Mouse (Mus musculus) embryonic facial prominence, embryonic 14.5 days (tissue): Measurements from ENCODE around the gene Snip1. TPM values are rescaled to one million over a fixed set of nuclear protein-coding genes. Genes with fewer than 3 reads are reported as not detected.

Experiments
- ATAC-seq: fragments of 200-750 bp; cut with Nextera tagmentation; 2 replicates; pipeline ENCODE4 v1.8.0; 2017; ENCODE audit warnings: low read depth, moderate number of reproducible peaks, moderate TSS enrichment
- DNase-seq: peaks from one replicate; pipeline ENCODE4 v3.0.0-alpha.2; 2015; ENCODE audit warnings: low spot score
- H3K27ac ChIP-seq: fragments of 300-500 bp; sonication (generic); replicated peaks from 2 replicates; pipeline ENCODE4 v1.5.1; 2014; ENCODE audit warnings: low read depth, mild to moderate bottlenecking, low read length, moderate library complexity
- H3K27me3 ChIP-seq: fragments of 300-500 bp; sonication (generic); replicated peaks from 2 replicates; pipeline ENCODE4 v1.6.1; 2014; ENCODE audit warnings: low read length; ENCODE audit not compliant: control insufficient read depth, insufficient read depth
- H3K36me3 ChIP-seq: fragments of 300-500 bp; sonication (generic); 2 replicates; pipeline ENCODE4 v1.6.1; 2014; ENCODE audit warnings: low read length, mixed read lengths; ENCODE audit not compliant: control insufficient read depth, insufficient read depth
- H3K4me1 ChIP-seq: fragments of 300-500 bp; sonication (generic); 2 replicates; pipeline ENCODE4 v1.6.1; 2014; ENCODE audit warnings: antibody characterized with exemption, low read length; ENCODE audit not compliant: control insufficient read depth, insufficient read depth
- H3K4me2 ChIP-seq: fragments of 300-500 bp; sonication (generic); 2 replicates; pipeline ENCODE4 v1.6.1; 2014; ENCODE audit warnings: low read depth, mild to moderate bottlenecking, low read length, moderate library complexity, mixed read lengths
- H3K4me3 ChIP-seq: fragments of 300-500 bp; sonication (generic); 2 replicates; pipeline ENCODE4 v1.5.1; 2014; ENCODE audit warnings: low read depth, mild to moderate bottlenecking, low read length
- H3K9ac ChIP-seq: fragments of 300-500 bp; sonication (generic); 2 replicates; pipeline ENCODE4 v1.6.1; 2014; ENCODE audit warnings: low read depth, mild to moderate bottlenecking, low read length, moderate library complexity, mixed read lengths
- H3K9me3 ChIP-seq: fragments of 300-500 bp; sonication (generic); 2 replicates; pipeline ENCODE4 v1.6.1; 2016; ENCODE audit warnings: low read length; ENCODE audit not compliant: control insufficient read depth
- WGBS: fragments of 180-500 bp; shearing (Covaris S2); extraction: QIAGEN DNeasy Blood & Tissue Kit; methylation state at CpG from one replicate; pipeline ENCODE4 v1.1.7; 2014; 5-methylcytosine and 5-hydroxymethylcytosine counted together
- polyA plus RNA-seq: library from polyadenylated mRNA; unstranded; fragments of >200 nt; fragmentation: Nextera tagmentation; extraction: Ambion mirVana; gene quantifications from 2 replicates; pipeline ENCODE4 v1.2.1, GENCODE M21; 2014

The Snip1 gene
- polyA plus RNA-seq, 1 experiment from 2014 or later, result 26.2 TPM

DNA sequence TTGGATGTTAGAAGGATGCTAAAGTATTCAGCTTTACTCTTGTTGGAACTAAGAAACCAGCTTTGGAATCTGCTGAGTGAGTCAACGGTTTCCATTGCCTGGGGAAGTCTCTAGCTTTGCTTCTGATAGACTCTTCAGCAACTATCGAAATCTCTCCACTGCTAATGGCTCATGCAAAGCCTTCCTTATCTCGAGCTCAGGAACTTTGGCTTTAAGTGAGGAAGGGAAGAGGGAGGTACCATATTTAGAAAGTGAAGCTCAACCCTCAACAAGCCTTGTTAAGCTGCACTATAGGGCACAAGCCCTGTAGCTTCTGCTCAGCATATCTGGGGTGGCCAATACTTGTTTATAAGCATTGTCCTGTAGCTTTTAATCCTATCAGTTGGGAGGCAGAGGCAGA lies 9.2 kb upstream of the Snip1 start:
- H3K4me2 ChIP-seq, result no peak overlapping the region
- peaks cover 37% of the 10 kb centered on the region for H3K36me3 ChIP-seq
- H3K4me1 ChIP-seq, result peaks cover 11% of the 10 kb centered on the region
- WGBS, result 32% methylated on average over 3 of the region's 3 CpGs
- H3K27me3 ChIP-seq, result no peaks in the 10 kb centered on the region
- H3K4me3 ChIP-seq, result no peak overlapping the region
- H3K9ac ChIP-seq, result no peak overlapping the region
- DNase-seq (no peak), ATAC-seq (no peak)
- H3K9me3 ChIP-seq, result no peaks in the 10 kb centered on the region
- 0 out of 2 replicates have a peak overlapping the region, but pooled peaks have one; percentile 16 for H3K27ac ChIP-seq

DNA sequence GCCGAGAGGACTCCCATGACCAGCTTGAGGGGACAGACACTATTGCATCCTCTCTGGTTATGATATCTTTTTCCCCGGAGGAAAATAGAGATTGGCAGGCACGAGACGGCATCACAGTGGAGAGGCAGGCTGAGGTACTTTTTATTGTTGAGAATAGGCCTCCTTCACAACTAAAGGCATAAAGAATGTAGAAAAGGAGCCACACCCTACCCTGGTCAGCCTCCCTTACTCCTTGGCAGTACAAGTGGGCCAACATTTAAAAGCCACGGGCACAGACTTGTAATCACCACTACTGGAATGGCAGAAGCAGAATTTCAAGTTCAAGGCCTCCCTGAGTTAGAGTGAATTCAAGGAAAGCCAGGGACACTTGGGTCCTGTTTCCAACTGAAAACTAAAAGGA lies 8.4 kb upstream of the Snip1 start:
- Histone ChIP-seq H3K9ac (no peak overlapping the region; the same call in 1 of the 2 replicates), H3K4me1 (peaks cover 11% of the 10 kb centered on the region), H3K9me3 (no peaks in the 10 kb centered on the region), H3K4me3 (no peak overlapping the region), H3K36me3 (peaks cover 31% of the 10 kb centered on the region), H3K4me2 (no peak overlapping the region), H3K27me3 (no peaks in the 10 kb centered on the region), H3K27ac (no peak overlapping the region)
- no peak for DNase-seq
- 37% methylated on average over 5 of the region's 5 CpGs for WGBS
- ATAC-seq, result 0 out of 2 replicates have a peak, but pooled peaks have one; percentile 7

DNA sequence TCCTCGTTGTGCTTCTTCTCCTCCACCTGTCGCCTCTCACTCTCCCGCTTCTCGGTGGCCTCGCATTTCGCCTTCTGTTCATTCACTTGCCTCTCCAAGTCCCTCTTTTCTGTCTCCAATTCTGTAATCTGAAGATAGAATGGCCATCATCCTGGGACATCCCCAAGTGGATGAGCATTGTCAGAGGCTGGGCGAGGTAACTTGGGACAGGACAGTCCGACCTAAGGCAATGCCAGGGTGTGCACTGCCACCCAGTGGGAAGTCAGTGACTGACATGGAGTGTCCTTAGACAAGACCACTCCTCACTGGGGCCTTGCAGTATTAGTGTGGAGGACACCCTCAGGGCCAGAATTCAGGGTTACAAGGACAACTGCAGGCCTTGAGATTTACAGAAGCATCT lies 7.4 kb upstream of the Snip1 start:
- H3K4me3 ChIP-seq, result peak overlapping the region; percentile 18; the same call in 1 of the 2 replicates
- peak; percentile 88 for ATAC-seq
- H3K9ac ChIP-seq, result no peak overlapping the region

DNA sequence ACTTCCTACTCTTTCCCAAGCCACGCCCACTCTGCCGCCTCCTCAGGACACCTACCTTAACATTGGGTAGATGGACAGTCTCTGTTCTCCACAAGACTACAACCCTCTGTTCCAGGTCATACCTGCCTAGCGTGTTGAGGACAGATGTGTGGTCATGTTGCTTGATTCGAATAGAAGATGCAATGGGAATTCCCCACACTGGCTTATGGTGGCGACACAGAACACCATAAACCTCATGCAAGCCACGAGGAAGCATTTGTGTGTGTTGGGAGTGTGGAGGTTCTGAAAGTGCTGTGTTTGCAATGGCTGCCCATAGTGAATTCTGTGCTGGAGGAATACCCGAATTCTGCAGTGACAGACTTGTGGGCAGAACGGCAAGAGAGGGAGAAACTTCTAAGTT lies 2.6 kb upstream of the Snip1 start:
- no peak overlapping the region for H3K4me3 ChIP-seq
- DNase-seq (no peak), ATAC-seq (no peak)
- no peak overlapping the region for H3K27ac ChIP-seq
- no peaks in the 10 kb centered on the region for H3K27me3 ChIP-seq
- H3K4me1 ChIP-seq, result peaks cover 11% of the 10 kb centered on the region
- peaks cover 6% of the 10 kb centered on the region for H3K36me3 ChIP-seq
- H3K9ac ChIP-seq, result no peak overlapping the region
- H3K4me2 ChIP-seq, result no peak overlapping the region
- H3K9me3 ChIP-seq, result no peaks in the 10 kb centered on the region
- 71% methylated on average over 8 of the region's 8 CpGs for WGBS

More for the DNA sequence above, 7.4 kb upstream of the Snip1 start:
- Histone ChIP-seq H3K36me3 (peaks cover 21% of the 10 kb centered on the region), H3K27ac (no peak overlapping the region), H3K9me3 (no peaks in the 10 kb centered on the region), H3K4me1 (peaks cover 11% of the 10 kb centered on the region), H3K27me3 (no peaks in the 10 kb centered on the region), H3K4me2 (peak overlapping the region; percentile 48)
- DNase-seq, result peak; percentile 83
- 4% methylated on average over 8 of the region's 8 CpGs for WGBS

DNA sequence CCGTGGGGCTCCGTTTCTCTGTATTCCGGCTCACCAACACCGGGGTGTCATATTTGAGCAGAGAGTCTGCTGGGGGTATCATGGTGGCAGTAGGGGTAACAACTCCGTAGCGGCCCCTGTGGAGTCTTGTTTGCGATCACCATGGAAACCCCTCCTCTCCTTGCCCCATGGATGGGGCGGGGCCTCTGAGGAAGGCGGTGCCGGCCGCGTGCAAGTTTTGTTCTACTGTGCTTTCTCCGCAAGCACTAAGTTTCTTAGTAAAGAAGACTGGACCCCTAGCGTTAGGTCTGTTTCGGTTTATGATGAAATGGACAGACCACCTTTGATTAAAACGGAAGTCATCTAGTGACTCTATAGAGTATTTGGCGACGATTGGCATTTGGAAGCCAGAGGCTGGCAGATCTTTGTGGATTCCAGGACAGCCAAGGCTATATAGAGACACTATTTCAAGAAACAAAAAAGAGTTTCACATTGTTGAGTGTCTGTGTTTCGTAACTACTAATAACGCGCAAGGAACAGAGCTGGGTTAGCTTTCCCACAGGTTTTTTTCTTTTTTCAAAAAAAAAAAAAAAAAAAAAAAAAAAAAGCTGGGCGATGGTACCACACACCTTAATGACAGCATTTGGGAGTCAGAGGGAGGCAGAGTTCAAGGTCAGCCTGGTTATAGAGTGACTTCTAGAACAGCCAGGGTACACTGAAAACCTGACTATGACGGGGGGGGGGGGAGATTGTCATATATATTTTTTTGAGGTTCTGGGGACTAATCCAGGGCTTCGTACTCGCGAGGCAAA lies 760 bp upstream of the Snip1 start, which contains the start of gene Dnali1:
Dnali1 (minus strand) TSS at position 187 of the 791 bp plus-strand sequence.
- Histone ChIP-seq H3K4me2 (peak within 1 kb of the TSS; percentile 93), H3K9ac (peak within 1 kb of the TSS; percentile 91), H3K9me3 (no peaks in the 10 kb centered on the region), H3K4me1 (peaks cover 9% of the 10 kb centered on the region), H3K36me3 (peaks cover 25% of the 10 kb centered on the region), H3K4me3 (peak within 1 kb of the TSS; percentile 97), H3K27me3 (no peaks in the 10 kb centered on the region), H3K27ac (peak within 1 kb of the TSS; percentile 76)
- 3% methylated on average over 26 of the region's 26 CpGs for WGBS
- ATAC-seq (peak; percentile 35; the same call in 1 of the 2 replicates), DNase-seq (peak; percentile 83)

DNA sequence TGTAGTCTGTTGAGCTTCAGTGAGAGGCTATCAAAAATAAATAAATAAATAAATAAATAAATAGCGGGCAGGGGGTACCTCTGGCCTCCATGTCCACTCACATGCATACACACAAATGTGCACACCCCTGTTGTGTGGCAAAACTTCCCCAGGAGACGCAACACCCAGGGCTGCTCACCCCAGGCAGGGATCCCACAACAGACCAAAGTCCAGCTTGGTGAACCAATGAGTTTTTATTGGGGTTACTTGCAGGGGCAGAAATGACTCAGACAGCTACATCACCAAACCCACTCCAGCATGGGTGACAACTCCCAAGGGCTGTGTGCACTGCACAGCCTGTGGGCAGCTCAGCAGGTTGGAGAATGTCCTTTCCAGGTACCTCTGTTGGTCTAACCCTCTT lies 11.2 kb downstream of the Snip1 start:
- Histone ChIP-seq H3K4me2 (no peak overlapping the region), H3K27me3 (no peaks in the 10 kb centered on the region), H3K36me3 (peaks cover 34% of the 10 kb centered on the region), H3K4me1 (no peaks in the 10 kb centered on the region), H3K4me3 (no peak overlapping the region), H3K9me3 (no peaks in the 10 kb centered on the region), H3K27ac (no peak overlapping the region), H3K9ac (no peak overlapping the region)
- DNase-seq (no peak), ATAC-seq (no peak)
- 85% methylated on average over 2 of the region's 2 CpGs for WGBS

DNA sequence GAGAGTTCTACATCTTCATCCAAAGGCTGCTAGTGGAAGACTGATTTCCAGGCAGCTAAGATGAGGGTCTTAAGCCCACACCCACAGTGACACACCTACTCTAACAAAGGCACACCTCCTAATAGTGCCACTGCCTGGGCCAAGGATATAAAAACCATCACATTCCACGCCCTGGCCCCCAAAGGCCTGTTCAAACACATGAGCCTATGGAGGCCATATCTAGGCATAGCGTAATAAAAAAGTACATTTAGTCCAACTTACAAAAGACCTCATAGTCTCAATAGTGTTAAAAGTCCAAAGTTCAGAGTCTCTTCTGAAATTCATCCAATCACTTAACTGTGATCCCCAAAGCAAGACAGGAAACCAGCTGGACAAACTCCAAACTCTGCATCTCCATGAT lies 12.2 kb downstream of the Snip1 start:
- no peak overlapping the region for H3K4me2 ChIP-seq
- H3K4me1 ChIP-seq, result no peaks in the 10 kb centered on the region
- H3K27ac ChIP-seq, result no peak overlapping the region
- peaks cover 24% of the 10 kb centered on the region for H3K36me3 ChIP-seq
- H3K9ac ChIP-seq, result no peak overlapping the region
- ATAC-seq (no peak), DNase-seq (no peak)
- no peak overlapping the region for H3K4me3 ChIP-seq
- WGBS, result 80% methylated on average over 2 of the region's 2 CpGs
- no peaks in the 10 kb centered on the region for H3K27me3 ChIP-seq
- no peaks in the 10 kb centered on the region for H3K9me3 ChIP-seq

DNA sequence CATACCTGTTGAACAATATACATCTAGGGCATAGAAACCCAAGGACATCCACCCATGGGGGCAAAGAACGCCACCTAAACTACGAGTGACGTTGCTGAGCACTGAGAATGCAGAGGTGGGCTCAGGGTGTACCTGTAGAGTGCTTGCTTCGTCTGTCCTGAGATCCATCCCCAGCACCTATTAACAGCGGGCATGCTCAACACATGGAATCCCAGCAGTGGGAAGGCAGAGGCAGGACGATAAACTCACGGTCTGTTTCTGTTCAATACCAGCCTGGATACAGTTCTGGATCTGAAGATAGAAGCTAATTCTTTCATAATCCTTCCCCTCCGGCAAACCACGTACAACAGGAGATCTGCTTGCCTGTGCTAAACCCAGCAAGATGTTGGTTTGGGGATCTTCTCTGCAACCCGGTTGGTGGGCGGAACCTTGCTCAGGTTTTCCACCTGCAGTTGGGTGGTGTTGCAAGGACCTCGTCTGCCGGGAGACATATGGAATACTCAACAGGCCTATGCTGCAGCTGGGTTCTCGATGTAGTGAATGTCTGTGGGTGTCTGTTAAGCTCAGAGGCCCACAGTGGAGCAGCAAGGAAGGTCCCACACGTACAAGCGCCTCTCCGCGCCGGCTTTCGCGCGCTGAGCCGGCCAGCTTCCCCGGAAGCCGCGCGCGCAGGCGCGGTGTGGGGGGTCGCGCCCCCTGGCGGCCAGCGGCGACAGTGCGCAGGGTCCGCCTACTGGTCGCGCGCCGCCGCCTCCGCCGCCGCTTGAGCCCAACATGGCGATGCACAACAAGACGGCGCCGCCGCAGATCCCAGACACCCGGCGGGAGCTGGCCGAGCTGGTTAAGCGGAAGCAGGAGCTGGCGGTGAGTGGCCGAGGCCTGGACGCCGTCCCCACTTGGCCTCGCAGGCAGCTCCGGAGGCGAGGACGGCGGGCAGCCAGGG lies 18.2 kb downstream of the Snip1 start, which contains the start of gene Meaf6:
Meaf6 (plus strand) TSS at position 732 of the 943 bp plus-strand sequence.
- no peaks in the 10 kb centered on the region for H3K27me3 ChIP-seq
- no peaks in the 10 kb centered on the region for H3K9me3 ChIP-seq
- ATAC-seq (peak; percentile 94), DNase-seq (peak; percentile 88)
- peak within 1 kb of the TSS; percentile 93 for H3K4me3 ChIP-seq
- H3K36me3 ChIP-seq, result peaks cover 33% of the 10 kb centered on the region
- peaks cover 10% of the 10 kb centered on the region for H3K4me1 ChIP-seq
- WGBS, result 2% methylated on average over 37 of the region's 63 CpGs
- peak within 1 kb of the TSS; percentile 96 for H3K27ac ChIP-seq
- H3K9ac ChIP-seq, result peak within 1 kb of the TSS; percentile 89
- H3K4me2 ChIP-seq, result peak within 1 kb of the TSS; percentile 90
